ENCODE assay signal across 28 mouse cellular contexts in the genomic region with DNA sequence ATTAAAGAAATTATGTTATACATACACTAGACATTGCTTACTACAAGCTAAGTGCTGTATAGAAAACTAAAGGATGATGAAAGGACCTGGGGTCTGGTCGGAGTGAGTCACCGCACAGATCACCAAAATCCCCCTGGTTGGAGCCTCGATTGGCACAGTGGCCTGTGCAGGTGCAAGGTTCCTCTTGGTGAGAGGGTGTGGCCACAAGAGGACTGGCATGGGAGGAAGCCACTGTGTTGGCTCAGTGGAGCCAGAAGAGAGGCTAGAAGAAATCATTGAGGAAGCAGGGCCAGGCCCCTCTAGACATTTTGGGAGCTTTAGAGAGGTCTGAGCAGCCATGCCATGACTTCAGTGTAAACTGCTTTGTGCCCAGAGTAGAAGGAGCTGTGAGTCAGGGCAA. TPM values are rescaled to one million over a fixed set of nuclear protein-coding genes. Genes with fewer than 3 reads are reported as not detected.
DNase-seq lines count a peak whose midpoint lies in the region; ATAC-seq and TF ChIP-seq lines count a peak whose summit lies in the region.
"Had no signal": no experiment of that assay in that cellular context is flagged by ENCODE, and none has a peak within 500 bp of the region (broad histone marks: within the 10 kb centered on the region; RNA-seq: fewer than 3 reads in every experiment).

No protein-coding gene starts in this region.

- H3K4me3 ChIP-seq in cerebellum, adult 2 months (replicated peaks; ENCODE audit: insufficient read depth, low read depth, low read length) = no peak overlapping the region
- H3K4me3 ChIP-seq: embryonic facial prominence, embryonic 13.5 days; forebrain, embryonic 13.5 days; gastrocnemius, adult 2 months; heart, embryonic 10.5 days; hindbrain, embryonic 10.5 days; kidney, embryonic 15.5 days; limb, embryonic 13.5 days; liver, embryonic 12.5 days; midbrain, embryonic 10.5 days; neural tube, embryonic 15.5 days had no signal

- no peaks in the 10 kb centered on the region for H3K27me3 ChIP-seq in cerebellum, adult 2 months (ENCODE audit: control insufficient read depth, insufficient read depth, low read length)
- H3K27me3 ChIP-seq: embryonic facial prominence, embryonic 13.5 days; forebrain, embryonic 13.5 days; kidney, embryonic 15.5 days; limb, embryonic 13.5 days; liver, embryonic 12.5 days; neural tube, embryonic 15.5 days had no signal

- H3K4me1 ChIP-seq in cerebellum, adult 2 months (ENCODE audit: control insufficient read depth, insufficient read depth, low read length) = peaks cover 19% of the 10 kb centered on the region
- H3K4me1 ChIP-seq: forebrain, embryonic 13.5 days; neural tube, embryonic 15.5 days had no signal

- no peak for TF ChIP-seq POLR2A in cerebellum, adult 2 months (IDR thresholded peaks at IDR 0.05; ENCODE audit: borderline replicate concordance, insufficient read depth, low read length)

- peak overlapping the region; percentile 37; the same call in 1 of the 2 replicates for H3K27ac ChIP-seq in cerebellum, adult 2 months (ENCODE audit: insufficient read depth, low read length)
- H3K27ac ChIP-seq: embryonic facial prominence, embryonic 13.5 days; forebrain, embryonic 13.5 days; gastrocnemius, adult 2 months; hindbrain, embryonic 10.5 days; kidney, embryonic 15.5 days; limb, embryonic 13.5 days; liver, embryonic 12.5 days; midbrain, embryonic 10.5 days; neural tube, embryonic 15.5 days had no signal

- 66% methylated on average over 3 of the region's 3 CpGs for WGBS in cerebellum, adult 2 months

- ATAC-seq in common myeloid progenitor, adult 5-6 weeks (replicated peaks; ENCODE audit: low read depth, poor library complexity, severe bottlenecking) = peak; percentile 66
- ATAC-seq in megakaryocyte-erythroid progenitor cell, adult 5-6 weeks (replicated peaks; ENCODE audit: low FRiP score, low TSS enrichment, poor library complexity, severe bottlenecking) = 0 out of 2 replicates have a peak, but pooled peaks have one; percentile 35
- ATAC-seq: forebrain, embryonic 13.5 days; hindbrain, embryonic 16.5 days; liver, embryonic 12.5 days; midbrain, embryonic 16.5 days had no signal

- no peak for TF ChIP-seq CTCF in cerebellum, adult 2 months (IDR thresholded peaks at IDR 0.05; ENCODE audit: borderline replicate concordance, insufficient read depth, low read depth, low read length)

- DNase-seq in cerebellum, adult 2 months = peak in 1 of 2 experiments; percentile 43
- DNase-seq in cerebellum, adult 18-20 months = no peak
- peak; percentile 90 for DNase-seq in A20 (ENCODE audit: low read depth, low spot score)
- DNase-seq in adrenal gland, adult 8-10 months = no peak
- DNase-seq in lung, postnatal 10 days = no peak
- no peak for DNase-seq in adrenal gland, adult 18-20 months (ENCODE audit: low spot score in 2 of 2)
- DNase-seq: adrenal gland, postnatal 36 days; cerebellum, adult 11-12 months; embryo, embryonic 11 days; gastrocnemius, adult 2 months; kidney, adult 11 months; kidney, postnatal 36 days; lung, adult 18-20 months; thymus, postnatal 4 days had no signal

RNA-seq across cellular contexts. Expression of a gene that starts 7.3 kb away (rescaled TPM):
- polyA plus RNA-seq in cerebellum, adult 2 months (2012; rRNA removed) = 31.0 and 33.5 TPM in 2 replicates
- total RNA-seq in common myeloid progenitor, adult 5-6 weeks (2017) = 5.8 and 6.1 TPM in 2 replicates
- total RNA-seq in megakaryocyte-erythroid progenitor cell, adult 5-6 weeks (2014; fragmentation: Nextera tagmentation) = 3.0 and 4.6 TPM in 2 replicates
- total RNA-seq in megakaryocyte-erythroid progenitor cell, adult 5-6 weeks (2017) = 3.3 and 5.0 TPM in 2 replicates
- total RNA-seq in adrenal gland, adult 8-10 months (2022) = 10 to 100 TPM; 19.3 to 53.7 (median 29.3) TPM
- 10 to 100 TPM; 22.9 to 26.0 TPM for total RNA-seq in adrenal gland, adult 18-20 months (2021)

RNA-seq across cellular contexts. Expression of a gene that starts 54.4 kb away (rescaled TPM):
- 0.61 and 0.84 TPM in 2 replicates for polyA plus RNA-seq in cerebellum, adult 2 months (2012; rRNA removed)
- total RNA-seq in common myeloid progenitor, adult 5-6 weeks (2017) = 0.69 TPM in 1 of 2 replicates, not detected in the other
- total RNA-seq in megakaryocyte-erythroid progenitor cell, adult 5-6 weeks (2014; fragmentation: Nextera tagmentation) = 0.42 and 0.77 TPM in 2 replicates
- 0.19 and 0.72 TPM in 2 replicates for total RNA-seq in megakaryocyte-erythroid progenitor cell, adult 5-6 weeks (2017)
- under 1 TPM; 0.07 to 0.31 (median 0.14) TPM for total RNA-seq in adrenal gland, adult 8-10 months (2022)
- total RNA-seq in adrenal gland, adult 18-20 months (2021) = under 1 TPM; 0.10 to 0.13 TPM
- total RNA-seq: gastrocnemius, adult 2 months had no signal
- polyA plus RNA-seq: G1E had no signal
